Comparison of ENCODE assay signal across 9 mouse cellular contexts in the genomic region with DNA sequence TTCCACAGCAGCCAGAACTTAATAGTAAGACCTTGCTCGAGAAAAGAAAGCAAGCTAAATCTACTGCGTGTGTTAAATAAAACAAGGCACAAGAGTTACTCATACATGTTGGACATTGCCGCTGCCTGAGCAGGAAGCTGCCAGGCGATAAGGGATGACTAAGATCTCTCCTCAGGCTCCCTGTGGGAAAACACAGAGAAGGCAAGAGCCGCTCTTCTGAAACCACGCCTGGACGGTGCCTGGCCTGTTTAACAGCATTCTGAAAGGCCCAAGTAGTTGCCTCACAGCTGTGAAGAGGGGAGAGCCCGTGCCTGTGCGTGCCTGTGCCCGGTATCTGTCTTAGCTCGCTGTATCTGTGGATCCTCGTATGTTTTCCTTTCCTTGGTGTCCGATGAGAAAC. TPM values are rescaled to one million over a fixed set of nuclear protein-coding genes. Genes with fewer than 3 reads are reported as not detected.
DNase-seq lines count a peak whose midpoint lies in the region; ATAC-seq lines count a peak whose summit lies in the region.
"Had no signal": no experiment of that assay in that cellular context is flagged by ENCODE, and none has a peak within 500 bp of the region (broad histone marks: within the 10 kb centered on the region; RNA-seq: fewer than 3 reads in every experiment).

No protein-coding gene starts in this region.

- peak; percentile 45; the same call in 1 of the 2 replicates for ATAC-seq in embryonic facial prominence, embryonic 14.5 days (ENCODE audit: low read depth)
- no peak; the same call in 1 of the 2 replicates for ATAC-seq in lung, embryonic 15.5 days (ENCODE audit: borderline replicate concordance, extremely low read depth, low FRiP score, low TSS enrichment)
- ATAC-seq in midbrain, embryonic 16.5 days: no peak

- no peak overlapping the region for H3K4me2 ChIP-seq in embryonic facial prominence, embryonic 14.5 days (ENCODE audit: low read depth, low read length)
- no peak overlapping the region; the same call in 1 of the 2 replicates for H3K4me2 ChIP-seq in lung, embryonic 15.5 days
- no peak overlapping the region for H3K4me2 ChIP-seq in midbrain, embryonic 16.5 days (ENCODE audit: low read length)
- H3K4me2 ChIP-seq: liver, embryonic 15.5 days had no signal

- no peaks in the 10 kb centered on the region for H3K9me3 ChIP-seq in embryonic facial prominence, embryonic 14.5 days (ENCODE audit: control insufficient read depth, low read length)
- H3K9me3 ChIP-seq in embryonic facial prominence, embryonic 10.5 days: no peaks in the 10 kb centered on the region
- no peaks in the 10 kb centered on the region for H3K9me3 ChIP-seq in lung, embryonic 15.5 days
- 0 out of 2 replicates have a peak, but pooled peaks cover 2% of the 10 kb centered on the region for H3K9me3 ChIP-seq in midbrain, embryonic 16.5 days (replicated peaks; ENCODE audit: control insufficient read depth, low read length, poor library complexity, severe bottlenecking)
- H3K9me3 ChIP-seq: liver, embryonic 15.5 days had no signal

- H3K36me3 ChIP-seq in embryonic facial prominence, embryonic 14.5 days (ENCODE audit: control insufficient read depth, insufficient read depth, low read length): no peaks in the 10 kb centered on the region
- H3K36me3 ChIP-seq in embryonic facial prominence, embryonic 10.5 days (replicated peaks): no peaks in the 10 kb centered on the region
- H3K36me3 ChIP-seq in lung, embryonic 15.5 days: no peaks in the 10 kb centered on the region
- no peaks in the 10 kb centered on the region for H3K36me3 ChIP-seq in midbrain, embryonic 16.5 days (ENCODE audit: control insufficient read depth, insufficient read depth, low read length)
- H3K36me3 ChIP-seq: liver, embryonic 15.5 days had no signal

- no peak overlapping the region for H3K4me3 ChIP-seq in embryonic facial prominence, embryonic 14.5 days (ENCODE audit: low read depth, low read length)
- H3K4me3 ChIP-seq in embryonic facial prominence, embryonic 10.5 days: no peak overlapping the region
- no peak overlapping the region for H3K4me3 ChIP-seq in lung, embryonic 15.5 days
- H3K4me3 ChIP-seq in midbrain, embryonic 16.5 days (ENCODE audit: low read depth, low read length): no peak overlapping the region
- H3K4me3 ChIP-seq: liver, embryonic 15.5 days had no signal

- 58% methylated on average over 13 of the region's 13 CpGs for WGBS in embryonic facial prominence, embryonic 14.5 days
- WGBS in embryonic facial prominence, embryonic 10.5 days: 80% methylated on average over 13 of the region's 13 CpGs
- 39% methylated on average over 13 of the region's 13 CpGs for WGBS in lung, embryonic 15.5 days
- 85% methylated on average over 13 of the region's 13 CpGs for WGBS in midbrain, embryonic 16.5 days

- no peak overlapping the region for H3K27ac ChIP-seq in embryonic facial prominence, embryonic 14.5 days (replicated peaks; ENCODE audit: low read depth, low read length)
- no peak overlapping the region; the same call in 1 of the 2 replicates for H3K27ac ChIP-seq in embryonic facial prominence, embryonic 10.5 days (replicated peaks)
- peak overlapping the region; percentile 12 for H3K27ac ChIP-seq in lung, embryonic 15.5 days
- no peak overlapping the region for H3K27ac ChIP-seq in midbrain, embryonic 16.5 days (ENCODE audit: low read length)
- H3K27ac ChIP-seq: liver, embryonic 15.5 days had no signal

- peaks cover 8% of the 10 kb centered on the region; the same call in 1 of the 2 replicates for H3K4me1 ChIP-seq in embryonic facial prominence, embryonic 14.5 days (ENCODE audit: control insufficient read depth, insufficient read depth, low read length)
- peaks cover 34% of the 10 kb centered on the region for H3K4me1 ChIP-seq in embryonic facial prominence, embryonic 10.5 days
- H3K4me1 ChIP-seq in lung, embryonic 15.5 days: peaks cover 28% of the 10 kb centered on the region
- H3K4me1 ChIP-seq in midbrain, embryonic 16.5 days (ENCODE audit: control insufficient read depth, insufficient read depth, low read length): no peaks in the 10 kb centered on the region

- no peak overlapping the region for H3K9ac ChIP-seq in embryonic facial prominence, embryonic 14.5 days (ENCODE audit: low read depth, low read length)
- H3K9ac ChIP-seq in lung, embryonic 15.5 days: no peak overlapping the region
- H3K9ac ChIP-seq in midbrain, embryonic 16.5 days (ENCODE audit: low read depth, low read length): no peak overlapping the region
- H3K9ac ChIP-seq: liver, embryonic 15.5 days had no signal

- no peaks in the 10 kb centered on the region for H3K27me3 ChIP-seq in embryonic facial prominence, embryonic 14.5 days (replicated peaks; ENCODE audit: control insufficient read depth, insufficient read depth, low read length)
- no peaks in the 10 kb centered on the region for H3K27me3 ChIP-seq in embryonic facial prominence, embryonic 10.5 days (replicated peaks; ENCODE audit: low read depth, poor library complexity, severe bottlenecking)
- no peaks in the 10 kb centered on the region for H3K27me3 ChIP-seq in lung, embryonic 15.5 days
- no peaks in the 10 kb centered on the region for H3K27me3 ChIP-seq in midbrain, embryonic 16.5 days (ENCODE audit: control insufficient read depth, insufficient read depth, low read depth, low read length)
- H3K27me3 ChIP-seq: liver, embryonic 15.5 days had no signal

- peak; percentile 73 for DNase-seq in embryonic facial prominence, embryonic 14.5 days (ENCODE audit: low spot score)
- DNase-seq in embryonic facial prominence, embryonic 10.5 days (ENCODE audit: low spot score): no peak
- DNase-seq in MN1 (ENCODE audit: low spot score): peak; percentile 61
- peak; percentile 56 for DNase-seq in heart, adult 8-10 months (ENCODE audit: low spot score)
- DNase-seq in T-cell, adult 2 months (ENCODE audit: low spot score): no peak
- no peak for DNase-seq in cerebellum, adult 8-10 months

RNA-seq across cellular contexts. Expression of gene Atp1b3, which starts 17.2 kb away (rescaled TPM):
- polyA plus RNA-seq in embryonic facial prominence, embryonic 14.5 days (2014; fragmentation: Nextera tagmentation; extraction: Ambion mirVana): 157 TPM in 2 replicates
- 147 and 160 TPM in 2 replicates for polyA plus RNA-seq in embryonic facial prominence, embryonic 10.5 days (2016; fragmentation: Nextera tagmentation; extraction: Ambion mirVana)
- 10 to 100 TPM; 49.7 to 54.4 (median 53.0) TPM for total RNA-seq in heart, adult 8-10 months (2022)
- polyA plus RNA-seq in lung, embryonic 15.5 days (2015; fragmentation: Nextera tagmentation; extraction: Ambion mirVana): 193 and 197 TPM in 2 replicates
- 176 and 181 TPM in 2 replicates for polyA plus RNA-seq in midbrain, embryonic 16.5 days (2015; fragmentation: Nextera tagmentation; extraction: Ambion mirVana)

Comparison
In these comparisons a context has a peak if more than half of its experiments do, and no peak if none do; other contexts are left out.
1. DNase-seq: peak in embryonic facial prominence, embryonic 14.5 days (single experiment), MN1 (single experiment) and heart, adult 8-10 months (single experiment); none in embryonic facial prominence, embryonic 10.5 days (single experiment), T-cell, adult 2 months (single experiment) and cerebellum, adult 8-10 months (single experiment).